Mouse (Mus musculus): ENCODE measurements around the gene Magi3. TPM values are rescaled to one million over a fixed set of nuclear protein-coding genes. Genes with fewer than 3 reads are reported as not detected.

The Magi3 gene
- polyA plus RNA-seq, 1 experiment, result 8.6 TPM

DNA sequence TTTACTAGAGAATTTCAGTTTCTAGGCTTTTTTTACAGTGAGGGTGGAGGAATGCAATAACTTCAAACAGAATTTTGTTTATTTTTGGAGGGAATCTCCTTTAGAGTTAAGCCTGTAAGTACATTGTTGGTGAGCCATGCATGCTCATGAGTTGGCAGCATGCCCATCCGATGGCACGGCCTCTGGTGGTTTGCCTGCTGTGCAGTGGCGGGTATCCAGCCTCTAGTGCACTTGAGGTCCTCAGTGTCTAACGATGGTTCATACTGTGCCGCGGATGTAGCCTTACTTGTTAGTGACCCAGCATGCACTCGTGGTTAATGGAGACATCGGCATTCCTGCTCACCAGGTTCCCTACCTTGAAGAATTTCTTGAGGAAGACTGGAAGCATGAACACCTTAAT, 212.7 kb downstream of the Magi3 start:
- DNase-seq, result no peak
- no peak overlapping the region for H3K27ac ChIP-seq (ENCODE audit: control insufficient read depth, insufficient read depth, low read length)
- no peaks in the 10 kb centered on the region for H3K4me1 ChIP-seq (replicated peaks; ENCODE audit: control insufficient read depth, insufficient read depth, low read length)
- no peak overlapping the region for H3K4me3 ChIP-seq (ENCODE audit: control insufficient read depth, insufficient read depth, low read length)
- H3K36me3 ChIP-seq (ENCODE audit: control insufficient read depth, insufficient read depth, low read length), result peaks cover 54% of the 10 kb centered on the region
- 93% methylated on average over 8 of the region's 8 CpGs for WGBS
- TF ChIP-seq POLR2A (IDR thresholded peaks at IDR 0.05; ENCODE audit: control insufficient read depth, extremely low read depth, insufficient read depth, low read length, poor library complexity), result no peak
- no peak for TF ChIP-seq CTCF (IDR thresholded peaks at IDR 0.05; ENCODE audit: borderline replicate concordance, control insufficient read depth, extremely low read depth, insufficient read depth, low read length, poor library complexity)
- H3K27me3 ChIP-seq (ENCODE audit: control insufficient read depth, insufficient read depth, low read length), result no peaks in the 10 kb centered on the region

DNA sequence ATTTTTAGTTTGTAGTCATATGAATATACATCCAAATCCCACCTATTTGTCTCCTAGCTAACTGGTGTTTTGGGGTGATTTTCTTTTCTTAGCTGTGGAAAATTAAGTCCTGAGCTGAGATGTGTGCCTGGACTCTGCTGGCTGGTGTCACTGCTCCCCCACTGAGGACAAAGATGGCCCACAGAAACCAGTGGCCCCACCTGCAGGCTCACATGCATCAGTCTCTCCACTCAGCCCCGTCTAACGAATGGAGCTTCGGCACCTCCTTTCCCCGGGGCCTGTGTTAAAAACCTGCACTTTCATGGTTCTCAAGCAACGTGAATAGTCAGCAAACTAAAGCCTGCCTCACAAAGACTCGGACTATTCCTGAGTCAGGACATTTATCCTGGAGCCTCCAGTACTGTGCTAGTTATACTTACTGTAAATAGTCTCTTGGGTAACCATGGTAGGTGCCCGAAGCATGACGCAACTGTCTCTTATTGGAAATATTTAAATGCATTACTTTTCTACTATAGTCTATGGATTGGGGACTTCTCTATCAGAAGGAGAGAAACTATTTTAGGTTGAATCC, 213.2 kb downstream of the Magi3 start:
- DNase-seq, result no peak
- H3K4me1 ChIP-seq (replicated peaks; ENCODE audit: control insufficient read depth, insufficient read depth, low read length), result no peaks in the 10 kb centered on the region
- TF ChIP-seq POLR2A (IDR thresholded peaks at IDR 0.05; ENCODE audit: control insufficient read depth, extremely low read depth, insufficient read depth, low read length, poor library complexity), result no peak
- no peak for TF ChIP-seq CTCF (IDR thresholded peaks at IDR 0.05; ENCODE audit: borderline replicate concordance, control insufficient read depth, extremely low read depth, insufficient read depth, low read length, poor library complexity)
- no peaks in the 10 kb centered on the region for H3K27me3 ChIP-seq (ENCODE audit: control insufficient read depth, insufficient read depth, low read length)
- 97% methylated on average over 8 of the region's 8 CpGs for WGBS
- no peak overlapping the region for H3K4me3 ChIP-seq (ENCODE audit: control insufficient read depth, insufficient read depth, low read length)
- peaks cover 54% of the 10 kb centered on the region for H3K36me3 ChIP-seq (ENCODE audit: control insufficient read depth, insufficient read depth, low read length)
- no peak overlapping the region for H3K27ac ChIP-seq (ENCODE audit: control insufficient read depth, insufficient read depth, low read length)

DNA sequence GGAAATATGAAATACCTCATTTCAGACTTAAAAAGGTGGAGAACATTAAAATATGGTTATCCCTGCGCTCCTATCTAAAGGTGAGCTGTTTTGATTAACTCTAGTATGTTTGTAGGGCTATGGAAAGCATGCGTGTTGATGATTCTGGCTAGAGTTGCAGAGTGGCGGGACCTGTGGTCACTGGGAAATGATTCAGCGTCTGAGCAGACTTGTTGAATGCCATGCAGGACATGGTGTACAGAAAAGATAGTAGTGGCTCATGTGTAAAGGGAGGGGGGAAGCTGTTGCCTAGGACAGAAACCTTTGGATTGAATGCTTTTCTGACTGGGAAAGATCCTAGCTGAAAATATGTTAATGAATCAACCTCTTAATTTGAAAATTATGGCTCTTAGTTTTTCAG, 221.4 kb downstream of the Magi3 start:
- Histone ChIP-seq H3K4me3 (ENCODE audit: control insufficient read depth, insufficient read depth, low read length) (no peak overlapping the region), H3K36me3 (ENCODE audit: control insufficient read depth, insufficient read depth, low read length) (peaks cover 51% of the 10 kb centered on the region), H3K27ac (ENCODE audit: control insufficient read depth, insufficient read depth, low read length) (no peak overlapping the region), H3K27me3 (ENCODE audit: control insufficient read depth, insufficient read depth, low read length) (no peaks in the 10 kb centered on the region), H3K4me1 (replicated peaks; ENCODE audit: control insufficient read depth, insufficient read depth, low read length) (no peaks in the 10 kb centered on the region)
- TF ChIP-seq CTCF (IDR thresholded peaks at IDR 0.05; ENCODE audit: borderline replicate concordance, control insufficient read depth, extremely low read depth, insufficient read depth, low read length, poor library complexity) (no peak), POLR2A (IDR thresholded peaks at IDR 0.05; ENCODE audit: control insufficient read depth, extremely low read depth, insufficient read depth, low read length, poor library complexity) (no peak)
- WGBS, result 89% methylated on average over 4 of the region's 4 CpGs
- DNase-seq, result no peak

DNA sequence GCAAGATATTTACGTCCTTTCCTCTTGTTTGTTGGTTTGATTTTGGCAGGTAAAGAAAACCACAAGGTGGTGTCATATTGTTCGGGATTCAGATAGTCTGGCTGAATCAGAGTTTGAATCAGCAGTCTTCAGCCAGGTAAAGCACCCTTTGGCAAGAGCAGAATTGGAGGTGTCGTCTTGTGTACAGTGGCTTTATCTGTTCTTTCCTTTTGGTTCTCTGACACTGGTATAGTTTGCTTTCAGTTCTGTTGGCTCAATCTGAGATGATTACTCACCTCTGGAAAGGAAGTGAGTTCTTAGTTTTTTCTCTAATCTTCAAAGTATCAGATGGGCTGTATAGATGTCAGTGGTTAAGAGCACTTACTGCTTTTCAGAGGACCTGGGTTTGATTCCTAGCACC, 228.9 kb downstream of the Magi3 start:
- DNase-seq, result no peak
- no peaks in the 10 kb centered on the region for H3K4me1 ChIP-seq (replicated peaks; ENCODE audit: control insufficient read depth, insufficient read depth, low read length)
- no peaks in the 10 kb centered on the region for H3K27me3 ChIP-seq (ENCODE audit: control insufficient read depth, insufficient read depth, low read length)
- H3K36me3 ChIP-seq (ENCODE audit: control insufficient read depth, insufficient read depth, low read length), result peaks cover 42% of the 10 kb centered on the region
- H3K4me3 ChIP-seq (ENCODE audit: control insufficient read depth, insufficient read depth, low read length), result no peak overlapping the region
- 91% methylated on average over 3 of the region's 3 CpGs for WGBS
- no peak overlapping the region for H3K27ac ChIP-seq (ENCODE audit: control insufficient read depth, insufficient read depth, low read length)
- TF ChIP-seq CTCF (IDR thresholded peaks at IDR 0.05; ENCODE audit: borderline replicate concordance, control insufficient read depth, extremely low read depth, insufficient read depth, low read length, poor library complexity) (no peak), POLR2A (IDR thresholded peaks at IDR 0.05; ENCODE audit: control insufficient read depth, extremely low read depth, insufficient read depth, low read length, poor library complexity) (no peak)

DNA sequence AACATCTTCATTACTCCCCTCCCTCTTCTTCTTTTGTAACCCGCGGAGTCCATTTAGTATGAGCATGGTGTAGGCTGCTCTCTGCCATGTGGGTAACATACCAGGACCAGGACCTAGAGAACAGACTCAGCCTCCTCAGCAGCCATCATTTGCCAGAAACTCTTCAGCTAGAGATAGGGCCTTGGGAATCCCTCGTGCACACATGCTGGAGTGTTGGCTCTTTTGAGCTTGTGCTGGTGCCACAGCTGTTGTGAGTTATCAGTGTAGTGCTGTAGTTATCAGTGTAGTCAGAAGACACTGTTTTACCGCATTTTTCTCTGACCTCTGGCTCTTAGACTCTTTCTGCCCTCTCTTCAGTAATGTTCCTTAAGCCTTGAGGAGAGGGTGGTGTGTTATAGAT, 230.8 kb downstream of the Magi3 start:
- DNase-seq, result no peak
- TF ChIP-seq CTCF (IDR thresholded peaks at IDR 0.05; ENCODE audit: borderline replicate concordance, control insufficient read depth, extremely low read depth, insufficient read depth, low read length, poor library complexity) (no peak), POLR2A (IDR thresholded peaks at IDR 0.05; ENCODE audit: control insufficient read depth, extremely low read depth, insufficient read depth, low read length, poor library complexity) (no peak)
- no peak overlapping the region for H3K27ac ChIP-seq (ENCODE audit: control insufficient read depth, insufficient read depth, low read length)
- H3K36me3 ChIP-seq (ENCODE audit: control insufficient read depth, insufficient read depth, low read length), result peaks cover 54% of the 10 kb centered on the region
- 93% methylated on average over 4 of the region's 4 CpGs for WGBS
- H3K4me1 ChIP-seq (replicated peaks; ENCODE audit: control insufficient read depth, insufficient read depth, low read length), result no peaks in the 10 kb centered on the region
- no peak overlapping the region for H3K4me3 ChIP-seq (ENCODE audit: control insufficient read depth, insufficient read depth, low read length)
- no peaks in the 10 kb centered on the region for H3K27me3 ChIP-seq (ENCODE audit: control insufficient read depth, insufficient read depth, low read length)

DNA sequence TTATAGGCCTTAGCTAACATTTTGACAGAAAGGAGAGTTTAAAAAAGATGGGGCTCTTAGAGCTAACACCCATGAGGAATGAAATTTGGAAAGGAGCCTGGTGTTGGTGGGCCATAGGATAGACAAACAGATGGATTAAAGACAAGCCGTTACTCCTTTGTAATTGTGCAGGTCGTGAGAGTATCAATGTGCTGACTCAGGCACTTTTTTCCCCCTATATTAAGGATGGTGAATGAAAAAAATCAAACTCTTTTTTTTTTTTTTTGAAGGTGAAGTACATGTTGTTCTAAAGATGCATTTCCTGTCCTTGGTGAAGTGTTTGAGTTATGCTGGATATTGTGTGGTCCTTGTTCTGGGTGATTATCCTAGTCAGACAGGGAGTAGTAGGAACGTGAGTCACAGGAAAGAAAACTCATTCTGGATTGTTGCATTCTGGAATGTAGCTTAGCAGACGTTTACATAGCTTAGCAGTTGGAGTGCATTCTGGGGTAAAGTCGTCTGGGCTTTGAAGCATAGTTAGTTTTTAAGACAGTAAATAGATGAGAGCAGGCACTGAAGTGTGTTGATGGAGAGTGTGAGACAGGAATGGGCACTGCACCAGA, 232.2 kb downstream of the Magi3 start:
- Histone ChIP-seq H3K4me3 (ENCODE audit: control insufficient read depth, insufficient read depth, low read length) (no peak overlapping the region), H3K27me3 (ENCODE audit: control insufficient read depth, insufficient read depth, low read length) (no peaks in the 10 kb centered on the region), H3K27ac (ENCODE audit: control insufficient read depth, insufficient read depth, low read length) (no peak overlapping the region), H3K36me3 (ENCODE audit: control insufficient read depth, insufficient read depth, low read length) (peaks cover 58% of the 10 kb centered on the region), H3K4me1 (replicated peaks; ENCODE audit: control insufficient read depth, insufficient read depth, low read length) (no peaks in the 10 kb centered on the region)
- 91% methylated on average over 5 of the region's 5 CpGs for WGBS
- TF ChIP-seq CTCF (IDR thresholded peaks at IDR 0.05; ENCODE audit: borderline replicate concordance, control insufficient read depth, extremely low read depth, insufficient read depth, low read length, poor library complexity) (no peak), POLR2A (IDR thresholded peaks at IDR 0.05; ENCODE audit: control insufficient read depth, extremely low read depth, insufficient read depth, low read length, poor library complexity) (no peak)
- DNase-seq, result no peak

Data from thymus, adult 2 months (tissue).